Mouse (Mus musculus): ENCODE data around the gene Serpinb3b. TPM values are rescaled to one million over a fixed set of nuclear protein-coding genes. Genes with fewer than 3 reads are reported as not detected.
"Not testable (repeated sequence)": the region's sequence is repeated elsewhere in the genome, so short reads cannot be mapped to it uniquely, and the experiment has no call there.

The Serpinb3b gene
- not detected in 2 replicates for polyA plus RNA-seq (2014; fragmentation: Nextera tagmentation; extraction: Ambion mirVana)

GRCm38 (mm10) chr1:107278261-107278660, at the start of gene Serpinb3b, which contains the start of gene Serpinb3c:
TSS of gene Serpinb3b (minus strand) at chr1:107278361.
TSS of gene Serpinb3c (minus strand) at chr1:107278371.
- not testable (repeated sequence) for ATAC-seq (ENCODE audit: insufficient number of reproducible peaks, low FRiP score, low TSS enrichment, low read depth); DNase-seq (ENCODE audit: low spot score); H3K9me3 ChIP-seq (ENCODE audit: control insufficient read depth, low read length); H3K4me1 ChIP-seq (ENCODE audit: control insufficient read depth, insufficient read depth, low read length); H3K9ac ChIP-seq (ENCODE audit: low read length); H3K27ac ChIP-seq (replicated peaks; ENCODE audit: low read depth, low read length); H3K4me3 ChIP-seq (ENCODE audit: low read depth, low read length); H3K4me2 ChIP-seq (ENCODE audit: low read depth, severe bottlenecking); H3K36me3 ChIP-seq (ENCODE audit: control insufficient read depth, insufficient read depth, low read length); H3K27me3 ChIP-seq (ENCODE audit: control insufficient read depth, insufficient read depth, low read length)

DNA sequence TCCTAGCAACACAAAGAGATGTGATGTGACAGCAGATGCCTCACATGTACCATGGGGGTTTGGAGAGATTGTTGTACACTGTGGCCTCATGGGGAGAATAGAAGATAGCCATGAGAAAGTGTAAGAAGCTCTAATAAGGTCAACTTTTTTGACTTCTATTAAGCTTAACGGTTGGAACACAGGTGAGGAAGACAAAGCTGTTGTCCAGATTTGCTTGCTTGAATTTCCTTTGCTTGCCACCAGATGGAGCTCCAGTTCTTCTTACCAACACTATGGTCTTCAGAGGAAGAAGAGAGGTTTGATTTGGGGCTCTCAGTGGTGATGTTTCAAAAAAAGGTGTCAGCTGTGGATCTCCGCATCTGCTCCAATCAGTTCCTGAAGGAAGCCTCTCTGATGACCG, 35.0 kb downstream of the Serpinb3b start:
- WGBS: 50% methylated on average over 3 of the region's 3 CpGs
- H3K9ac ChIP-seq (ENCODE audit: low read length); H3K9me3 ChIP-seq (ENCODE audit: control insufficient read depth, low read length); ATAC-seq (ENCODE audit: insufficient number of reproducible peaks, low FRiP score, low TSS enrichment, low read depth); H3K4me1 ChIP-seq (ENCODE audit: control insufficient read depth, insufficient read depth, low read length); DNase-seq (ENCODE audit: low spot score); H3K4me3 ChIP-seq (ENCODE audit: low read depth, low read length); H3K4me2 ChIP-seq (ENCODE audit: low read depth, severe bottlenecking); H3K27me3 ChIP-seq (ENCODE audit: control insufficient read depth, insufficient read depth, low read length); H3K36me3 ChIP-seq (ENCODE audit: control insufficient read depth, insufficient read depth, low read length); H3K27ac ChIP-seq (replicated peaks; ENCODE audit: low read depth, low read length): not testable (repeated sequence)

DNA sequence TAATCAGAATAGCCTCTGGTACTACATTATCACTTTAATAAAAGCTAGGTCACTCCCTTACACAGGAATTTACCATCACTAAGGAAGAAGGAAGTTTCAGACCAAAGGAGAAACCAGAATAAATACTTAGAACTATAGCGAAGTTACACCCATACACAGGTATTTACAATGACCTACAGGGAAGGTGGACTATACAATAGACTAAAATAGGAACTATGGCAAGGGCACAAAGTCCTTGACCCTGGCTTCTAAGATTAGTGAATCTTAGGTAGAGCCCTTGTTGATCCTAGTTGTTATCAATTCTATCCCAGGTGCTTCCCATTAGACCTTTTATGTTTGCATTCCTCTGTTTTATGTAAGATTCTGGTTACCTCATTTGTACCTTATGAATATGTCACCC, 60.9 kb downstream of the Serpinb3b start:
- not testable (repeated sequence) for H3K9ac ChIP-seq (ENCODE audit: low read length); H3K9me3 ChIP-seq (ENCODE audit: control insufficient read depth, low read length); DNase-seq (ENCODE audit: low spot score); ATAC-seq (ENCODE audit: insufficient number of reproducible peaks, low FRiP score, low TSS enrichment, low read depth); H3K4me3 ChIP-seq (ENCODE audit: low read depth, low read length); H3K4me2 ChIP-seq (ENCODE audit: low read depth, severe bottlenecking); H3K27me3 ChIP-seq (ENCODE audit: control insufficient read depth, insufficient read depth, low read length); H3K4me1 ChIP-seq (ENCODE audit: control insufficient read depth, insufficient read depth, low read length); H3K36me3 ChIP-seq (ENCODE audit: control insufficient read depth, insufficient read depth, low read length); H3K27ac ChIP-seq (replicated peaks; ENCODE audit: low read depth, low read length)
- 91% methylated on average over 1 of the region's 1 CpGs for WGBS

DNA sequence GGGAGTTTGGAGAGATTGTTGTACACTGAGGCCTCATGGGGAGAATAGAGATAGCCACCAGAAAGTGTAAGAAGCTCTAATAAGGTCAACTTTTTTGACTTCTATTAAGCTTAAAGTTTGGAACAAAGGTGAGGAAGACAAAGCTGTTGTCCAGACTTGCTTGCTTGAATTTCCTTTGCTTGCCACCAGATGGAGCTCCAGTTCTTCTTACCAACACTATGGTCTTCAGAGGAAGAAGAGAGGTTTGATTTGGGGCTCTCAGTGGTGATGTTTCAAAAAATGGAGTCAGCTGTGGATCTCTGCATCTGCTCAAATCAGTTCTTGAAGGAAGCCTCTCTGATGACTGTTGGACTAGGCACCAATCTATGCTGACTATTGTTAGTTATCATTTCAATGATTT, 150.7 kb downstream of the Serpinb3b start:
- H3K4me2 ChIP-seq (ENCODE audit: low read depth, severe bottlenecking); H3K27me3 ChIP-seq (ENCODE audit: control insufficient read depth, insufficient read depth, low read length); H3K27ac ChIP-seq (replicated peaks; ENCODE audit: low read depth, low read length); H3K9ac ChIP-seq (ENCODE audit: low read length); H3K4me3 ChIP-seq (ENCODE audit: low read depth, low read length); H3K9me3 ChIP-seq (ENCODE audit: control insufficient read depth, low read length); ATAC-seq (ENCODE audit: insufficient number of reproducible peaks, low FRiP score, low TSS enrichment, low read depth); H3K4me1 ChIP-seq (ENCODE audit: control insufficient read depth, insufficient read depth, low read length); H3K36me3 ChIP-seq (ENCODE audit: control insufficient read depth, insufficient read depth, low read length); DNase-seq (ENCODE audit: low spot score): not testable (repeated sequence)

Other genes starting within 250 kb of the Serpinb3b start
- not detected in 2 replicates for gene Serpinb3a, start 226.1 kb downstream of the Serpinb3b start, polyA plus RNA-seq (2014; fragmentation: Nextera tagmentation; extraction: Ambion mirVana)
- not detected in 2 replicates for gene Serpinb3d, start 194.9 kb downstream of the Serpinb3b start, polyA plus RNA-seq (2014; fragmentation: Nextera tagmentation; extraction: Ambion mirVana)
- gene Serpinb3c, start within 50 bp of the Serpinb3b start, polyA plus RNA-seq (2014; fragmentation: Nextera tagmentation; extraction: Ambion mirVana): not detected in 2 replicates
- gene Serpinb11, start 82.8 kb upstream of the Serpinb3b start, polyA plus RNA-seq (2014; fragmentation: Nextera tagmentation; extraction: Ambion mirVana): not detected in 2 replicates
- gene Serpinb7, start 121.3 kb upstream of the Serpinb3b start, polyA plus RNA-seq (2014; fragmentation: Nextera tagmentation; extraction: Ambion mirVana): not detected in 2 replicates
- gene Serpinb2, start 233.1 kb upstream of the Serpinb3b start, polyA plus RNA-seq (2014; fragmentation: Nextera tagmentation; extraction: Ambion mirVana): 0.43 and 0.47 TPM in 2 replicates